Mouse (Mus musculus) G1E (cell line): Measurements from ENCODE around the gene Il4.

ENCODE experiments used
- CTCF ChIP-seq: IDR thresholded peaks from 2 replicates; pipeline ENCODE4 v1.5.1; 2012; ENCODE audit warnings: low read depth, low read length, inconsistent platforms, mixed read lengths
- GATA1 ChIP-seq: IDR thresholded peaks from 2 replicates; pipeline ENCODE4 v1.6.1; 2012; ENCODE audit warnings: borderline replicate concordance, low read length, inconsistent platforms, mixed read lengths
- TAL1 ChIP-seq: conservative IDR thresholded peaks from 2 replicates; pipeline ENCODE4 v1.6.1; 2012; ENCODE audit warnings: low read depth, low read length, inconsistent platforms, mixed read lengths

DNA sequence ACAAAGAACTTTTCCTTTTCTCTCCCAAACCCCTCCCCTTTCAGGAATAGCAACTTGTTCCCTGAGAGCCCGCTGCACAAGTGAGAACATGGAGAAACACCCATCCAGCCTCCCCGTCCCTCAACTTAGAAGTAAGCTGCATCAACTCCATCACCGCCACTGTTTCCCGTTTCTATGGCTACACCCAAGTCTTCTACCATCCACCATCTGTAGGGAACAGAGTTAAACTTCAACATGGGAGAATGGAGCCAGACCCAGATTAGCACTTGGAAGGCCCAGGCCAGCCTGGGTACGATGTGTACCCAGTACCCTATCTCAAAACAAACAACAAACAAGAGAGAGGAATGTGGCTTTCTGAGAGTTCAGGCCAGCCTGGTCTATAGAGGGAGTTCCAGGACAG, 45.6 kb upstream of the Il4 start:
- no peak for TF ChIP-seq TAL1
- no peak for TF ChIP-seq CTCF
- TF ChIP-seq GATA1 = no peak
